Mouse (Mus musculus): ENCODE results near the gene Gm21761.
"Not testable (repeated sequence)": the region's sequence is repeated elsewhere in the genome, so short reads cannot be mapped to it uniquely, and the experiment has no call there.

DNA sequence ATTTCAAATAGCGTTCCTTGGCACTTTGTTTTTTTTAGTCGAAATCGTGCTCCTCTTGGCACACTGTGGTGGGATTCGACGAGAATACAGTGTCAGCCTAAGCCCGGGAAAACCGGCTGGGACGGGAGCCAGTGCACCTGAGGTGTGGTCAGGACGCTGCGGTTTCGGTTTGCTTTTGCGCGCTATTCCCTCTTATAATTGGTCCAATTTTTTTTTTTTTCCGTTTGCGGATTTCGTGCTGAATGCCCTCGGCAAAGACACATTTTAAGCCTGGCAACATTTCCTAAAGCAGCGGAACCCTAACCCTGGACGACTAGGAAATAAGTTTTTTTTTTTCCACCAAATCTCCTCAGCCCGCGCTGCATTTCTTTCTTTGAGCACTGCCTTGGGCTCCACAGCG is 36.9 kb upstream of the Gm21761 start:
- not testable (repeated sequence) for TF ChIP-seq CTCF, EP300 (IDR thresholded peaks at IDR 0.05; ENCODE audit: low read depth)

All from liver, embryonic 14.5 days (tissue).